Mouse (Mus musculus) frontal cortex, postnatal 14 days (tissue): ENCODE results near the gene Soat2.

Experiments
- DNase-seq, 2 experiments: peaks; one replicate each; pipeline ENCODE4 v3.0.0; 2022; ENCODE audit warnings: low spot score in 2 of 2

The Soat2 gene

GRCm38 (mm10) chr15:102150301-102151135 is at the start of gene Soat2:
Gene Soat2 (plus strand): TSS chr15:102150526.
- DNase-seq, result no peak

GRCm38 (mm10) chr15:102100996-102101671 is 49.2 kb upstream of the Soat2 start:
- peak in 1 of 2 experiments; percentile 18 for DNase-seq

GRCm38 (mm10) chr15:102101672-102102541 is 48.4 kb upstream of the Soat2 start:
- no peak for DNase-seq

GRCm38 (mm10) chr15:102102548-102103121 is 47.7 kb upstream of the Soat2 start:
- no peak for DNase-seq

- DNase-seq, result no peak
Observed at GRCm38 (mm10) chr15:102103371-102103946, 46.9 kb upstream of the Soat2 start.

GRCm38 (mm10) chr15:102103947-102104555 is 46.3 kb upstream of the Soat2 start:
- peak in 1 of 2 experiments; percentile 24 for DNase-seq

- no peak for DNase-seq
Observed at GRCm38 (mm10) chr15:102105360-102105759, 45.0 kb upstream of the Soat2 start.

- no peak for DNase-seq
Observed at GRCm38 (mm10) chr15:102105764-102106730, 44.3 kb upstream of the Soat2 start.

- DNase-seq, result no peak
Observed at GRCm38 (mm10) chr15:102106754-102107456, 43.4 kb upstream of the Soat2 start.

GRCm38 (mm10) chr15:102107689-102108573 is 42.4 kb upstream of the Soat2 start:
- DNase-seq, result peak in 1 of 2 experiments; percentile 69

GRCm38 (mm10) chr15:102108651-102109525 is 41.4 kb upstream of the Soat2 start:
- peak; percentile 64 to 76 for DNase-seq

GRCm38 (mm10) chr15:102110271-102110670 is 40.1 kb upstream of the Soat2 start:
- DNase-seq, result no peak

- DNase-seq, result no peak
Observed at GRCm38 (mm10) chr15:102110701-102111494, 39.4 kb upstream of the Soat2 start.

- DNase-seq, result no peak
Observed at GRCm38 (mm10) chr15:102111495-102111829, 38.9 kb upstream of the Soat2 start.

- DNase-seq, result no peak
Observed at GRCm38 (mm10) chr15:102112181-102112580, 38.1 kb upstream of the Soat2 start.

- no peak for DNase-seq
Observed at GRCm38 (mm10) chr15:102112827-102113226, 37.5 kb upstream of the Soat2 start.
